Comparison of ENCODE assay signal across 18 mouse cellular contexts in the genomic region with DNA sequence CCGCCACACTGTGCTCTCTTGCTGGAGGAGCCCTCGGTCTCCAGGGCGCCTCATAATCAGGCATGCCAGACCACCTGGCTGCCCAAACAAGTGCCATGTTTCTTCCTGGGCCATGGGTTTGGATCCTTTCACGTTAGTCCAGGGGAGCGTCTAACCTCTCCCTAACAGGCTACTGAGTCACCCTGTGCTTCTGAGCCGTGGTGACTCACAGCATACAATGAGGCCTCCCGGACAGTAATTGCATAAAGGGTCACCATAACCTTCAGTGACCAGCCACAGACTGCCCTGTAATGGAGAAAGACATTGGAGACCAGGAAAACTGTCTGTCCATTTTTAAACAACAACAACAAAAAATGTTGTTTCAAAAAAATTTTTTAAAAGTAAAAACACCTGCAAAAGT. TPM values are rescaled to one million over a fixed set of nuclear protein-coding genes. Genes with fewer than 3 reads are reported as not detected.
DNase-seq lines count a peak whose midpoint lies in the region; TF ChIP-seq lines count a peak whose summit lies in the region.
"Had no signal": no experiment of that assay in that cellular context is flagged by ENCODE, and none has a peak within 500 bp of the region (broad histone marks: within the 10 kb centered on the region; RNA-seq: fewer than 3 reads in every experiment).

No protein-coding gene starts in this region.

- no peak overlapping the region for H3K4me3 ChIP-seq in heart, adult 2 months
- H3K4me3 ChIP-seq: embryonic facial prominence, embryonic 12.5 days; forebrain, embryonic 15.5 days; heart, embryonic 12.5 days; hindbrain, embryonic 10.5 days had no signal

- 88% methylated on average over 7 of the region's 7 CpGs for WGBS in heart, adult 2 months

- no peaks in the 10 kb centered on the region for H3K79me2 ChIP-seq in heart, adult 2 months (replicated peaks; ENCODE audit: control insufficient read depth, insufficient read depth, low read length)

- H3K27me3 ChIP-seq in heart, adult 2 months (ENCODE audit: control insufficient read depth, insufficient read depth, low read length): no peaks in the 10 kb centered on the region
- H3K27me3 ChIP-seq: CH12.LX; embryonic facial prominence, embryonic 12.5 days; forebrain, embryonic 15.5 days; heart, embryonic 12.5 days had no signal

- intact Hi-C loops in heart, adult 2 months (cut with DNase I): no loop called here
- intact Hi-C loops in left cerebral cortex, postnatal 10 days (cut with DNase I): no loop called here

- peak; percentile 67 for DNase-seq in heart, adult 11 months
- DNase-seq in heart, adult 2 months: no peak
- peak; percentile 39 for DNase-seq in Muller cell, postnatal 12 days (ENCODE audit: inconsistent ontology term)
- peak; percentile 20 for DNase-seq in adrenal gland, postnatal 10 days
- DNase-seq in lung, postnatal 36 days: no peak
- DNase-seq in left cerebral cortex, postnatal 10 days (ENCODE audit: extremely low spot score in 1 of 2, low spot score in 2 of 2): no peak
- no peak for DNase-seq in thymus, postnatal 14 days
- DNase-seq: cerebellum, adult 11-12 months; cerebellum, adult 9-10 months; cerebellum, postnatal 25 days; gastrocnemius, postnatal 10 days; kidney, adult 2 months had no signal

- TF ChIP-seq CTCF in heart, adult 2 months (IDR thresholded peaks at IDR 0.05): no peak

- H3K36me3 ChIP-seq in heart, adult 2 months (ENCODE audit: control insufficient read depth, insufficient read depth, low read length): no peaks in the 10 kb centered on the region
- H3K36me3 ChIP-seq: embryonic facial prominence, embryonic 12.5 days; forebrain, embryonic 15.5 days; heart, embryonic 12.5 days; hindbrain, embryonic 10.5 days had no signal

- no peak overlapping the region for H3K9ac ChIP-seq in heart, adult 2 months (ENCODE audit: low read depth, low read length)
- H3K9ac ChIP-seq: embryonic facial prominence, embryonic 12.5 days; forebrain, embryonic 15.5 days; heart, embryonic 12.5 days; hindbrain, embryonic 14.5 days had no signal

- no peak overlapping the region for H3K27ac ChIP-seq in heart, adult 2 months
- H3K27ac ChIP-seq: embryonic facial prominence, embryonic 12.5 days; forebrain, embryonic 15.5 days; hindbrain, embryonic 10.5 days; hindbrain, embryonic 14.5 days had no signal

- TF ChIP-seq POLR2A in heart, adult 2 months (IDR thresholded peaks at IDR 0.05; ENCODE audit: insufficient read depth, low read depth, low read length): no peak

- no peak for TF ChIP-seq EP300 in heart, adult 2 months (IDR thresholded peaks at IDR 0.05; ENCODE audit: insufficient read depth, low read depth, low read length)

- no peaks in the 10 kb centered on the region; the same call in none of the 2 replicates for H3K4me1 ChIP-seq in heart, adult 2 months (ENCODE audit: control insufficient read depth, insufficient read depth, low read length)

RNA-seq across cellular contexts. Expression of a gene that starts 2.7 kb away (rescaled TPM):
- 10 to 100 TPM; 14.3 to 22.4 TPM for total RNA-seq in heart, adult 2 months (2021)
- 15.3 and 18.0 TPM in 2 replicates for polyA plus RNA-seq in heart, adult 2 months (2012; rRNA removed)
- total RNA-seq in adrenal gland, postnatal 10 days (2021): 10 to 100 TPM; 13.8 to 19.1 TPM
- total RNA-seq in left cerebral cortex, postnatal 10 days (2021): 10 to 100 TPM; 65.0 to 71.9 TPM

Comparison
In these comparisons a context has a peak if more than half of its experiments do, and no peak if none do; other contexts are left out.
1. DNase-seq: peak in heart, adult 11 months (single experiment), Muller cell, postnatal 12 days (single experiment) and adrenal gland, postnatal 10 days (single experiment); none in heart, adult 2 months (0 of 2), lung, postnatal 36 days (single experiment), left cerebral cortex, postnatal 10 days (0 of 2) and thymus, postnatal 14 days (single experiment).